Mouse (Mus musculus): ENCODE data around the gene Serp2.

The Serp2 gene

DNA sequence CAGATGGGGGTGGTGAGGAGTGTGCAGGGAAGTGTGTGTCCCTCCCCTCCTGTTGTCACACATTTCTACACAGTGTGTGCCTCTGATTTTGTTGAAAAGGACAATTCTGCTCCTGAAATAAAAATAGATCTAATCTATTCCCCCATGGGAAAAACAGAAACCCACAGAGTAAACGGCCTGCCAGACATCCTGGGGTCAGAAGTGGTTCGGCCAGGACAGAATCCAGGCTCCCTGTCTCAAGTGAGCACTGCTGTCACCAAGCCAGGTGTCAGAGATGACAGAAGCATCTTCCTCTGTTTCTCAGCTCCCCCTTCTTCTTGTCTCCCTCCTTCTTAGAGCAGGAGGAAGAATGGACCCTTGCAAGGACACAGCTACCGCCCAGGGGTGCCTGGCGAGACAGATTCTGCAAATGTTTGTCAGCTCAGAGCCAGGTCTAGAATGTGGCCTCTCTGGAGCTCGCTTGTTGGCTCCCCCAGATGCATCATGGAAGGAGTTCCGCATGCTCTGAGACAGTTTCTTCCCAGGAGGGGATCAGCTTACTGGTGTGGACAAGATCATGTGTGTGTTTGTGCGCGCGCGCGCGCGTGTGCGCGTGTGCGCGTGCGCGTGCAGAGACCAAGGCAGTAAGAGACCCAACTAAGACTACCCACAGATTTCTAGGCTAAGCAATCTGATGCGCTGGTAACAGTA, 29.5 kb downstream of the Serp2 start:
- DNase-seq (ENCODE audit: low spot score), result no peak

DNA sequence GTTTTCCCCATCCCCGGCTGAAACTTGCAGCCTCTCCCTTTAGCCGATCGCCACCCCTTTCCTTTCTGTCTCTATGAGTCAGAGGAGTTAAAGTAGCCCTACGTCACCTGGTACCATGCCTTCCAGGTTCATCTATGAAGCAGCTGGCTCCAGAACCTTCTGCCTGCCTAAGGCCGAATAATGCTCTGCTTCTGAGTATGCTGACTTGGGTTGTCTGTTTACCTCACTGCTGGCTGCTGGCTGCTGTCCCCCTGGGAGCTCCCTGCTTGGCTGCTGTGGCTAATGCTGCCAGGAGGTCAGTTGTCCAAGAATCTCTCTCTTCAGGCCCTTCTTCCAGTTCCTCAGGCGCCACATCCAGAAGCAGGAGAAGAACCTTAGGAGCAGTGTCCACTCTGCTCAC, 30.2 kb downstream of the Serp2 start:
- DNase-seq (ENCODE audit: low spot score), result no peak

DNA sequence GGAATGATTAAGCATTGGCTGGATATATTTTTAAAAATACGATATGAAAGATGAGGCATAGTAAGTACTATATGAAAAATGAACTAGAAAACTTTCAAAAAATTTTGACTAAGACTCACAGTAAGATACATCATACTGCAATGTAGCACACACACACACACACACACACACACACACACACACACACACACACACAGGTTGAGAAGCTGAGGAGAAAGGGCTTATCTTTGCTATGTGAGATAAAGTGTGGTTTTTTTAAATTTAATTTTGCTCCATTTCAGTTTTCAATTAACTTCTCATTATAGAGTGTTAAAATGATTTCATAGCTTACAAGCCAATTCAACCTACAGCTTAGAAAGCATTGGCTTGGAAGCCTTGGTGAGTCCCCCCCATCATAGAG, 33.3 kb downstream of the Serp2 start:
- DNase-seq (ENCODE audit: low spot score), result no peak

DNA sequence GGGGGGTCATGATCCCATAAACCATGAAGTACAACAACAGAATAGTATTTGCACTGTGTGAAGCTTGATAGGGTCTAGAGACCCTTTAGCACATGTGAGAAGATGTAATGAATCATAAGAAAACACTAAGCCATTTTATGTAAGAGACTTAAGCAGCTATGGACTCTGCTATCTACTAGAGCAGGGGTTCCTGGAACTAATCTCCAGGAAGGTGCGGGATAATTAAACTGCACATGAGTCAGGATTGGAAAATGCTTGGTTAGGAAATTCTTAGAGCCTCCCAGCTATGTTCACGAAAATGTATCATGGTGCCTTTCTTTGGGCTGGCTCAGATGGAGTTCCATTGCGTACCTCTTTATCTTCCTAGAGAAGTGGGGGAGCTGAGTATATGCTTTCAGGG, 35.4 kb downstream of the Serp2 start:
- DNase-seq (ENCODE audit: low spot score), result no peak

DNA sequence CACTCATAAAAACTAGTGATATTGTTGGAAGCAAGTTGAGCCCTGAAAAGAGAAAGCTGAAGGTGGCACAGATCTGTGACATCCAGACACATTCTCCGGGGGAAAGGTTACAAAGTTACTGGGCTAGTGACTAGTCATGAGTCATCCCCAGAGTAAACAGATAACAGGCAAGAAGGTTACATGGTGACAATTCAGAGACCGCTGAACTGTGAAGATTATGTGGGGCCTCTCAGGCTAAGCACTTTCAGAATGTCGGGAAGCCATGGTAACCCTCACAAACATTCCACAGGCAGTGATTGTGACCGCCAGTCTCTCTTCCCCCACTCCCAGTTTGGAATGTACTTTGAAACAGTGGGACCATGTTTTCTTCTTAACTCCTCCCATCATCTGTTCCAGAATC, 36.1 kb downstream of the Serp2 start:
- no peak for DNase-seq (ENCODE audit: low spot score)

DNA sequence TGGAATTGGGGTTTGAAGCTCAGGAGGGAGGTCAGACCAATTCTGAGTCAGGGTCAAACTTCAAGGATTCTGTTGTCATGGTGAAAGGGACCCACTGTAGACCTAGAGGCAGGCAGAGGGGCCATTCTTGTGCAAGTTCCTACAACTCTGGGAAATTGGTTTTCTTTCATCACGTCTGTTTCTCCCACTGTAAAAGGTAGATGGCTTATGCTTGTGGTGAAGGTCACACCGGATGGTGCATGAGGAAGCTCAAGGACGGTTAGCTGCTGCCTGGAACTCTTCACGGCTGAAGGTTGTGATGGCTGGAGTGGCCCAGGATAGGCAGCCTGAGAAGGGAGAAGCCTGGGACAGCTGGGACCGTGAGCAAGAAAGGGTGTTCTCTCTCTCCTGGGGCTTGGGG, 38.5 kb downstream of the Serp2 start:
- no peak for DNase-seq (ENCODE audit: low spot score)

DNA sequence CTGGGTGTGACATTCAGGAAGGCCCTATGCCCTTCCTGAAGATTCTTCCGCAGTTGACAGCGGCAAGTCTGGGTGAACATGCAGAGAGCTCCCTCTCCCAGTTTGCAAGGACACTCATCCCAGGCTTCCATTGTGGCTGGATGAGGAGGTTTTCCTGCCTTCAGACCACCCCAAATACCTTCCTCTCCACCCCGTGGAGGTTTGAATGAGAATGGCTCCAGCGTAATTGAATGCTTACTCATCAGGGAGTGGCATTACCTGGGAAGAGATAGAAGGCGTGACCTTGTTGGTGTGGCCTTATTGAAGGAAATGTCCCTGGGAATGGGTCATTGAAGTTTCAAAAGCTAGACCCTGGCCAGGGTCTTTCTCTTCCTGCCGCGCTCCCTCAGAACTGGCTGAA, 41.1 kb downstream of the Serp2 start:
- no peak for DNase-seq (ENCODE audit: low spot score)

DNA sequence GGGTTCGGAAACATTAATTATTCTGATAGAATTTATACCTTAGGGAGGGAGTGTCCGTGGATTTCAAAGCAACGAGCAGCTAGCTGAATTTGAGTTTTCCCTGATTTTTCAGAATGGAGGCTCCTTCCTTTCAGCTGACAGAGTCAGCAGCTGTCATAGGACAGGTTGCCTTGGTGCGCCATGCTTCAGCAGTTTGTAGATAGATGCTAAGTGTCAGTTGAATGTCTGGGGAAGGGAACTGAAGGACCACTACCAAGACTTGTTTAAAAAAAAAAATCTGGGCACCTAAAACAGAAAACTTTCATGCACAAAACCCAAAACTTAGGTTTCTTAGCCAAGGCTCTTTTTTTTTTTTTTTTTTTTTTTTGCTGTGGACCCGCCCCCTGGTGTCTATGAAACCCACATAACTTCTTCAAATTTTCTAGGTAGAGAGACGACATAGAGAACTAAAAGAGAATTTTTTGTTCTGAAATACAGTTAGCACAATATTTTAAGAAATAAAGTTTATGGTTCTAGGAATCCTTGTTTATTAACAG, 42.6 kb downstream of the Serp2 start:
- DNase-seq (ENCODE audit: low spot score), result no peak

DNA sequence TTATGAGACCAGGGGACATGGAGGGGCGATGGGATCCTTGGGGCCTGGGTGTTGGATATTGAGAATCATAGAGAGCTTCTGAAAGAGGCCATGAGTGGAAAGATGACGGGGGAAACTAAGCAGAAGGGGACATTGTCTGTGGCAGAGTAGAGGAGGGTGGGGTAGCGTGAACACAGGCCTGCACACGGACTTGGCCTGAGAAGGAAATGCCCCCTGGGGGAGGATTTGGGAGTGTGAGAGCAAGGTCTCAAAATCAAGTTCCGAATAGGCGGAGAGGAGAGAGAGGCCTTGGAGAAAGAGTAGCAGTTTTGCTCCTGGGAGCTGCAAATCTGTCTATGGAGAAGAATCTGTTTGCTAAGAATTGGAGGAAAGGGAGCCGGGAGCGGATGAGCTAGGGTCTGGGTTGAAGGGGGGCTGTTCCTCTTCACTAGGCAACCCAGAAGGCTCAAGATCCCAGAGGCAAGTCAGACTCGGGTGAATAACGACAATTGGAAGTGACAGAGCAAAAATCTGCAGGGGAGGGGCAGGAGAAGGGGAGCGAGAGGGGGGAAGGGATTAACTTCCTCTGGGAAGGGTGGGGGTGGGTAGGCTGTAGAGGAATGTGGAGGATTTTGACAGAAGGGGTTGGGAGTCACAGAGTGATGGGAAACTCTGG, 43.2 kb downstream of the Serp2 start:
- peak; percentile 84 for DNase-seq (ENCODE audit: low spot score)

DNA sequence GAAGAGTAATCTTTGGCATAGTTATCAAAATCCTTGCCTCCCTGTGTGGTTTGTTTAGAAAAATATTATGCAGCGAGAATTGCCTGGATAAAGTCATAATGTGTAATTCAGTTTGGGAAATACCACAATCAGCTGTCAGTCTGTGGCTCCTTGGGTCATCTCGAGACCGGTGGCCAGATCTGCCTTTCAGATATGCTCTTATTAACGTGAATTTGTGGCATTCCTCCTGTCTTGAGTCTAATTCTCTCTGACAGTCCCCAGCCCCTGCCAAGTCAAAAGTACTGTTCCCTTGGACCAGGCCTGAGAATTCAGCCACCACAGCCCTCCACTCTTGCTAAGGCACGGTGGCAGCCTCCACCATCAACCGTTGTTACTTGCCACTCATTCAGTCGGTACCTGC, 44.7 kb downstream of the Serp2 start:
- peak; percentile 50 for DNase-seq (ENCODE audit: low spot score)

DNA sequence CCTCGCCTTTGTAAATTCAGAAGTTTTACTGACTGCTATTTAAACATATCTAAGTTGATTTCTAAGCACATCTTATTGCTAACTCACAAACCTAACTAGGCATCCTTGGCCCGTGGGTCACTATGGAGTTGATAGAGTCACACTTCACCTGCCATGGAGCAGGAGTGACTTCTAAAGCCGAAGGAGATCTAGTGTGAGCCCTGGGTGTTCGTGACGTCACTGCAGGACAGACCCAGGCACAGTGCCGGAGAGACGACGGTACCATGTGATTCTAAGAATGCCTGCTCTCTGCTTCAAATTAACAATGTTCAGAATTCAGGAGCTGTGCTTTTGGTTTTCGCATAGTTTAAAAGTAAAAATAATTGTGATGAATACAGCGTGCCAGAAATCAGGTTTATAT, 48.0 kb downstream of the Serp2 start:
- DNase-seq (ENCODE audit: low spot score), result no peak

DNA sequence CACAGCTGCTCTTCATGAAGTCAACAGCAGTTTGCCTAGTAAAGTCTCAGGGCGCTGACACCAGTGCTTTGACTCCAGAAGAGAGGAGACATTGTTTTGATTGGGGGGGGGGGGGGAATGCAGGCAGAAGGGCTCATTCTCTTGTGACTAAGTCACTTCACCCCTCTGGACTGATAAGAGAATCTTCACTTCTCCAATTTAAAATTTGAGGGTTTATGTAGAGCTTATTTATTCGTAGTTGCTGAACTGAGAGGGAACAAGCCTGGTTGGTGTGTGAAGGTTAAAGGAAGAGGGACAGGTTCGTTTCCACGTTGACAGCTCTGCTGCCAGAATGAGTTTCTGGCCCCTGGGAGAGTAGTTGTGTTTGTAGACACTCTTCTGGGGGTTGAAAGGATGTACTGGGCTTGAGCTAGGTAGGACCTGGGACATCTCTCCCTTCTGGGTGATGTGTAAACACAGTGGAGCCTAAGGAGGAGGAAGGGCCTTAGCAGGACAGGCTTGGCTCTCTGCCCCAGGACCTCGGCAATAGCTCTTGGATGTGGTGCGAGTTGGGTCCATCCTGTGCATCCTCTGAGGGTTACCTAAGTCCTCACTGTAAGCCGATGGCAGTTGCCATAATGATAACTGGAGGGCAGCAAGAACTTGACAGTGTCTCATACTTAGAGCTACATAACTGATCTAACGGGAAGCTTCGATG, 48.7 kb downstream of the Serp2 start:
- no peak for DNase-seq (ENCODE audit: low spot score)

DNA sequence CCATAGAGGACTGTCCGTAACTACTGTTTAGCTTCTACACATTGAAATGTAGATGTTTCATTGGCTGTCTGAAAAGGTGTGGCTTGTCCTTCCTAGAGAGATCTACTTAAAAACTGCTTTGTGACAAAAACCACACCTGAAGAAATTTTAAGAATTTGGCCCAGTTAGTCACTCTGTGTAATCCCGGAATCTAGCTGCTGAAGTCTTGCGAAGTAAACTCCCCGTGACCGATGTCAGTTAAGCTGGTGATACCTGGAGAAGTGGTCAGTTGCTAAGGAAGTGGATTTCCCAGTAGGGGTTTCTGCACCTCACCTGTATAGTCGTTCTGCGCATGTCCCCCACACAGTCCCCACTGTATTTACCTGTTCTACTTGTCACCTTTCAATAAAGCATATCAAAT, 49.3 kb downstream of the Serp2 start:
- no peak for DNase-seq (ENCODE audit: low spot score)

DNA sequence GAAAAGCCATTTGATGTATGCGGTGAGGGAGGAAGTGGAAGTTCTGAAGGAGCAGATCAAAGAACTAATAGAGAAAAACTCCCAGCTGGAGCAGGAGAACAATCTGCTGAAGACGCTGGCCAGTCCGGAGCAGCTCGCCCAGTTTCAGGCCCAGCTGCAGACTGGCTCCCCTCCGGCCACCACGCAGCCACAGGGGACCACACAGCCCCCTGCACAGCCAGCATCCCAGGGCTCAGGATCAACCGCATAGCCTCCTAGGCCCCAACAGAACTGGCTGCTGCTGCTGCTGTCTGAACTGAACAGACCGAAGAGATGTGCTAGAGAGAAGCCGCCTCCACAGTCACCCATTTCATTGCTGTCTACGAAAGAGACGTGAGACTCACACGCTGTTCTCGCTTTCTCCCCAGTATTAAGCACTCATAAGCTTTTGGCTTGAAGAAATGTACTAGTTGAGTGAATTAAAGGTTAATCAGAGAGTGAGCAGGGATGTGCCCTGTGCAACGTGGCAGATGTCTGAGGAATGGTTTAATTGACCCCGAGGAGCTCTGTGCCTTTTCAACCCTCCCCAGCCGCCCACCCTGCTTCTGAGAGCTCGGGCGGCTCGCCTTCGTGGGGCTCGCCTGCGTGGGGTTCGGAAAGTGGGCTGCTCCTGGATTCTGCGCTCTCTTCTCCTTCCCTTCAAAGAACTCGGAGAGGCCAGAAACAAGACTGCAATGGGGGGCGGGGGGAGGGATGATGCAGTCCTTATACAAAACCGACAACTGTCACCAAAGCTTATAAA, 50.1 kb downstream of the Serp2 start:
- DNase-seq (ENCODE audit: low spot score), result no peak

DNA sequence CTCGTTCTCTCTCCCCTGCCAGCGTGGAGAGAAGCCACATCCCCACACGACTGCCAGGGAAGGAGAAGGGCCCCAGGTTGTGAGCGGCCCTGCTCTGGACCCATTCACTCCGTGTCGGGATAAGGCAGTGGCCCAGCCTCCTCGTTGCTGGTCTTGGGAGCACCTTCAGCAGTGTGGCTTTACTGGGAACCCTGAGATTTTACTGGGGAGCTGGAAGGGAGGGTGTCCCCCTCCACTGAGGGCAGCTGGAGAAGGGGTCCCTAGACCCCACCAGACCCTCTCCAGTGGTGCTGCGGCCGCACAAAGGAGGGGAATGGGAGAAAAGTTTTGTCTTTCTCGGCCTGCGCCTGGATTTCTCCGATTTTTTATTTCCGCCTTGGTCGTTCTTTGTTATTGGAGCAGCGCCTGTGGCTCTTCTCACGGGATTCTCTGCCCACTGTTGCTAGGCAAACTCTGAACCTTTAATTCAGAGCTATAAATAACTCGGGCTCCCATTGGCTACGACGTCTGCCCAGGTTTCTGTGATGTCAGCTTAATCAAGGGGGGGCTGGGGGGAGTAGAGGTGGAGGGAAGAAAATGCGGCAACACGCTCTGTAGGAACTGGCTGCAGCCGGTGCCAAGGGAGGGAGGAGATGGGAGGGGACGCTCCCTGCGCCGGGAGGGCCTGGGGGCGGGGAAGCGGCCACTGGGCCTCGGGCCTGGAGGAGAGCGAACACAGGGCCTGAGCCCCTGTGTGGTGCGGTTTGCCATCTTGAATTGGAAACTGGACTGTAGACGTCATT, 51.1 kb downstream of the Serp2 start:
- DNase-seq (ENCODE audit: low spot score), result peak; percentile 96

DNA sequence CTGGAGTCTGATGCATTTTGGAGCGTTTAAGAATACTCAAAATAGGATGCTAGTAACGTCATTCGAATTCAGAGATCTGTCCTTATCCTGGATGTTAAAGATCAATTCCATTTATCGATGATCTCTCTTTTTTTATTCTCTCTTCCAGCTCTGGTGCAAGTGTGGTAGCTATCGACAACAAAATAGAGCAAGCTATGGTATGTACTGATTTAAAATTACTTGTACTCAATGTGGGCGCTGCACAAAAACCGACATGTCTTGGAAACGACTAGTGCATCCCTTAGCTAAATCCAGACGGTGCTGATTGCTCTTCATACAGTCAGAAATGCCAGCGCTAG, 51.6 kb downstream of the Serp2 start:
- no peak for DNase-seq (ENCODE audit: low spot score)

DNA sequence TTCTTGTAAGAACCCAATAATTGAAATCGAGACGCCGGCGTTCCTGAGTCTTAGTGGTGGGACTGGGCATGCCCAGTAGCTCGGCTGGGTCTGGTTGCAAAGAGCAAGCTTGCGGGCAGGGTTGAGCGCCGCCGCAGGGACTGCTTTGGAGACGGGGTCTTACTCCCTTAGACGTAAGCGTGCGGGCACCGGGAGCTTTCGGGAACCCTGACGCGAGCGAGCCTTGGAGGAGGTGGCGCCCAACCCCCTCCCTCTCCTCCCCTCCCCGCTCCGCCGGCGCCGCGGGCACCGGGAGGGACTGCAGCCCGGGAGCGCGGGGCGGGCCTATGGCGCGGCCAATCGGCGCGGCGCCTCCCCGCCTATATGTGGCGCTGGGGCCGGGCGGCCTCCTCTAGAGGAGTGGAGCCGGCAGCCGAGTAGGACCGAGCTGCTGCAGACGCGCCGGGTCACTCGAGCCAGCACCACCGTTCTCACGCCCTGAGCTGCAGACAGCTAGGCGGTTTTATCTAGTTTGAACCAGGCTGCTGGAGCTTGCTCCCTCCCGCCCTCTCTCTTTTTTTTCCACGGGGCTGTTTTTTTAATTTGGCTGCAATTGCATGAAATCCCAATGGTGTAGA, 52.5 kb downstream of the Serp2 start:
- DNase-seq (ENCODE audit: low spot score), result peak; percentile 97

DNA sequence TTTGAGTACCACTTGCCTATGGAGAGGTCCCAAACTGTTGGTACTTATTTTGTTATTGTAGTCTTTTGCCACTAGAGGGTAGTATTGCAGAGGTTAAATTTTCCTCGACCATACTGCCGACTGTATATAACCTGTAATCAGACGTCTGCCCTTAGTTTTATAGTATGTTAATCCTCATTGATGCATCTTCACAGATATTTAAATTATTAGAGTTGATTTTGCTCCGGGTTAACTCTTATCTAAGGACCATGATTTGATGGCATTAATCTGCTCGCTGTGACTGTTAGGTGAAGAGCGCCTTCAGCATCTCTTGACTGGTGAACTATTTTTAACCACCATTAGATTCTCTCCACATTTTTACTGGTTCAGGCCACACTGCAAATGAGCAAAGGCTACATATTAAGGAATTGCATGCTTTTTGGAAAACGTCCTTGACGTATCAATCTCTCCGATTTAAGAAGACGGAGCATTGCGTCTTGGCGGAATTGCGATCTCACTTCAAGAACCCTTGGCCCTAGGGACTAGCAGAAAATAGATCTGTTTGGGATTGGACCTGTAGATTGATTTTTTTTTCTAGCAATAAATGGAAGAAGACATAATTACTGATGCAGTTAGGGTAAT, 53.3 kb downstream of the Serp2 start:
- peak; percentile 84 for DNase-seq (ENCODE audit: low spot score)

DNA sequence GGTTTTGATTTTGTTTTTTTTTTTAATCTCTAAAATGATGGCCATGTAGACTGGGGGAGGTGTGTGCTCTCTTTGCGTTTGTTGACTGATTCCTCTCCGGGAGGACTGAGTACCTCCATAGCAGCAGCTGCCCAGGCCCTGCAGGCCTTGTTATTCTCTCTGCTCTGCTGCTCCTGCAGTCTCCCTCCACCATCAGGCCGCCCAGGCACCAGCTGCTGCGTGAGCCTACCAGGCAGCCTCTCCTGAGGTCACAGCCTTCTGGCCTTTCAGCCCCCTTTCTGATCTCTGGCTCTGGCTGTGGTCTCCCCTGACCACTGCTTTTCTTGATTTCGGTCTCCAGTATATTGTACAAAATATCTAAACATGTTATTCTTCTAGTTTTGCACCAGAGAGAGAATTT, 56.7 kb downstream of the Serp2 start:
- DNase-seq (ENCODE audit: low spot score), result no peak

DNA sequence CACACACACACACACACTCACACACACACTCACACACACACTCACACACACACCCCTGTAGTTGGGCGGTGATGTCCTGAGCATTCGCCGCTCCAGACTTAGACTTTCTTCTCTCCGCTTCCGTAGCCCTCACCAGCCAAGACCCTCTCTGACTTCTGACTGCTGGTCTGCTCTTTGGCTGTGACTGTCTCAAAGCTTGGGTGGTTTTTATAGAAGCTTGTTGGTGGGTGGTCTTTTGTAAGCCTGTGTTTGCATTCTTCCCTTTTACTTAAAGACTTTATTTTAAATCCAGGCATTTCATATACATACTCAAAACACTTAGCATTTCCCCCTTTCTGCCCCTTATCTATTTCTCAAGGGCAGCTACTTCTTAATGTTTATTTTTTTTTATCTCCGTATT, 57.2 kb downstream of the Serp2 start:
- no peak for DNase-seq (ENCODE audit: low spot score)

DNA sequence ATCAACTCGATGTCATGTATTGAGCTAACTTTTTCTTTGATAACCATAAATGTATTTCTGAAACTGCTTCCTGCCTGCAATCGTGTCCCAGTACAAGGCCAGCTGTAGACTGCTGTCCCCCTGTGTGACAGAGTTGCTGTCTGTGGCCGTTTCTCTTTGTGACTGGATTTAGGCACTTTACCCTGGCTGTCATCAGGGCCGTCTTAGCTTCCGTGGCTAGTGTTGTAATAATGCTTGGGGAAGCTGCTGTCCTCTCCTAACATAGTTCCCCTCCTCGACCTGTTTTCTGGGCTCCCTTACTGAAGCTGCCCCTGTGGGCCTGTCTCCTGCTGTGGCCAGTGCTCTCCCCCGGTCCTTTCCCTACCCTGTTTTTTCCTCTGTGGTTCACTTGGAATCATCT, 58.5 kb downstream of the Serp2 start:
- no peak for DNase-seq (ENCODE audit: low spot score)

Measured in retina, embryonic 14.5 days (tissue).